ENCODE assay signal across 12 mouse cellular contexts in genomic region chr5:21931151-21931550, GRCm38 (mm10).
"Had no signal": no experiment of that assay in that cellular context is flagged by ENCODE, and none has a peak within 500 bp of the region (broad histone marks: within the 10 kb centered on the region; RNA-seq: fewer than 3 reads in every experiment).

No protein-coding gene starts in this region.

- H3K9me3 ChIP-seq: kidney, embryonic 15.5 days; midbrain, embryonic 12.5 days; neural tube, embryonic 13.5 days had no signal

- H3K36me3 ChIP-seq: kidney, embryonic 15.5 days; midbrain, embryonic 12.5 days had no signal

- H3K4me2 ChIP-seq: kidney, embryonic 15.5 days; midbrain, embryonic 12.5 days; neural tube, embryonic 13.5 days had no signal

- H3K27me3 ChIP-seq: kidney, embryonic 15.5 days; midbrain, embryonic 12.5 days; neural tube, embryonic 13.5 days had no signal

- ATAC-seq: intestine, embryonic 16.5 days; midbrain, embryonic 16.5 days had no signal

- DNase-seq: kidney, adult 2 months; kidney, postnatal 14 days; left cerebral cortex, postnatal 4 days; lung, adult 18-20 months; right cerebral cortex, postnatal 14 days; thymus, postnatal 25 days had no signal

- H3K4me3 ChIP-seq: kidney, embryonic 15.5 days; midbrain, embryonic 12.5 days; neural tube, embryonic 13.5 days had no signal

- H3K4me1 ChIP-seq: kidney, embryonic 15.5 days had no signal

- H3K27ac ChIP-seq: kidney, embryonic 15.5 days; liver, embryonic 14.5 days; midbrain, embryonic 12.5 days; neural tube, embryonic 13.5 days had no signal

- H3K9ac ChIP-seq: kidney, embryonic 15.5 days; liver, embryonic 14.5 days; midbrain, embryonic 12.5 days; neural tube, embryonic 13.5 days had no signal
